Mouse (Mus musculus) kidney, postnatal 25 days (tissue): ENCODE measurements around the gene Zyx.

Experiments
- DNase-seq, 2 experiments: peaks; one replicate each; pipeline ENCODE4 v3.0.0; 2021; ENCODE audit warnings: mixed read lengths in 2 of 2

Zyx gene

DNA sequence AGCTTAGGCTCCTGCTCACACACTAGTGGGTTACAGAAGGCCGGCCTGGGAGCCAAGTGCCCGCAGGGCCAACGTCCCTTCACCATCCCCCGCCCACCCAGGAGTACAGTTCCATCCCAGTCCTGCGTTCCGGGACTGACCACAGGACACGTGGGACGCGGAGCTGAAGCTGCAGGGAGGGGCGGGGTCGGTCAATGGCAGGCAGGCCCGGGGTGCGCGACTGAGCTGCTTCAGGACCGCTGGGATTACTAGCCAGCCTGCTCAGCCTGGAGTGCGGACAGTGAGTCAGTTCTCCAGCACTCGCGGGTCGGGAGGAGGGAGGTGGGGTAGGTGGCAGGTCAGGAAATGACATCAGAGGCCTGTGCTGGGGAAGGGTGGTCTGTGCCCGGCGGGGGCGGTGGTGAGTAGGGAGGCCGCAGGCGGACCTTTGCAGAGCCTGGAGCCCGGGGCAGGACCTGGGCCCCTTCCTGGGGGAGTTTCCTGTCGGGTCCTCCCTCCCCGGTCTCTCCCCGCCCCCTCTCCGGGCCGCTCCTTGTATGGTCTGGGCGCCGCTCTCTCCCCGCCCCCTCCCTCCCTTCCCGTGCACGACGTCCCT lies at the start of gene Zyx:
Zyx (plus strand) TSS at position 205 of the 595 bp plus-strand sequence.
- DNase-seq, result peak; percentile 92 to 97

DNA sequence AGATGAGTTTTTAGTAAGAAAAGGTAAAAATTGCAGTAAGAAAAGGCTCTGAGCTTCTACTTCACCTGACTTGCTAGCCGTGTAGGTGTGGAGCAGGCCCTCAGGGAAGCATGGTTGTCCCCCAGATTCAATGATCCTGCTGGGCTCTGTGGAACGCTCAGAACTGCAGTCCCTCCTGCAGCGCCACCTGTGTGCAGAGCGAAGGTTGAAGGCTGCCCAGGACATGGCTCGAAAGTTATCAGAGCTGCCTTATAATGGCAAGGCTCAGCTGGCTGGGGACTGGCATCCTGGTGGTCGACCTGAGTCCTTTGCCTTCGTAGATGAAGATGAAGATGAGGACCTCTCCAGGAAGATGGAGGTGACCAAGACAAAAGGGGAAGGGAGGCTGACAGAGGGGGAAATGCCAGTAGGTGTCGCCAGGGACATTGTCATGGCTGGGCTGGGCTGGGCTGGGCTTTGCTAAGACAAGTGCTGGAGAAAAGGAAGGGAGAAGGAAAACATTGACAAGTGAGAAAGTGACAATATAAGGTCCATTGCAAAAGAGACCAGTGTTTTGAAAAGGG lies 39.5 kb upstream of the Zyx start:
- DNase-seq, result peak; percentile 27 to 51

- no peak for DNase-seq
These were observed 38.9 kb upstream of the Zyx start for GRCm38 (mm10) chr6:42310427-42311053.

- no peak for DNase-seq
These were observed 31.1 kb upstream of the Zyx start for GRCm38 (mm10) chr6:42318293-42318692.

- no peak for DNase-seq
These were observed 25.9 kb upstream of the Zyx start for GRCm38 (mm10) chr6:42323371-42324066.

DNA sequence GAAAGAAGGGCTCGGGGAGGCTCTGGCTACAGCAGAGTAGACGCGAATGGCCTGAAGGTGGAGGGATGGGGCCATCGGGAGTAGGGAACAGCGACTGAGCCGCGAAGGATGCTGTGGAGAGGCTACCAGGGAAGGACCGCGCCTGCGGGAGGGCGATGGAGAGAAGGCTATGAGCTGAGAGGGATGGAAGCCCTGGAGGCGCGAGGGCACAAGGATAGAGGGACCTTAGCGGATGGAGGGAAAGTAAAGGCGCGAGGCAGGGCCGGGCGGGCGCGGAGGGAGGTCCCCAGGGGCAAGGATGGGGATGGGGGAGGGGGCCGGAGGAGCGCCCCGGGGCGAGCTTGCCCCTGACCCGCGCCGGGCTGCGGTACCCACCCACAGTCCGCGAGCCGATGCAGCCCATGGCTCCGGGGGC lies 25.4 kb upstream of the Zyx start:
- DNase-seq, result no peak

- peak in 1 of 2 experiments; percentile 38 for DNase-seq
These were observed 24.8 kb upstream of the Zyx start, which contains the start of gene Fam131b for GRCm38 (mm10) chr6:42324482-42325267. Gene Fam131b (minus strand): TSS chr6:42324643.

DNA sequence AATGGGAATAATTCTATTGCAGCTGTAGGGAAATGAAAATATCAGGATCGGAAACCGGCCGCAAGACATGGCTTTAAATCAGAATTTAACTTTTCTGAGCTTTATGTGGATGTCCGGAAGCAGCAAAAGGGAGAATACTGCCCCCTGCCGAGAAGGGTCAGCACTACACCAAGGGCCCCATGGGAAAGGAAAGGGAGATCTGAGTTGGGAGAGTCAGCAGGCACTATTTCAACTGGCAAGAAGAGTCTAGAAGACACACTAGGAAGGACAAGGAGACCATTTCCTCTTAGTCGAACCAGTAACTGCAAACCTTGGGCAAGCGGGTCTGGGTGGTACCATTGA lies 24.2 kb upstream of the Zyx start:
- peak; percentile 60 to 82 for DNase-seq

DNA sequence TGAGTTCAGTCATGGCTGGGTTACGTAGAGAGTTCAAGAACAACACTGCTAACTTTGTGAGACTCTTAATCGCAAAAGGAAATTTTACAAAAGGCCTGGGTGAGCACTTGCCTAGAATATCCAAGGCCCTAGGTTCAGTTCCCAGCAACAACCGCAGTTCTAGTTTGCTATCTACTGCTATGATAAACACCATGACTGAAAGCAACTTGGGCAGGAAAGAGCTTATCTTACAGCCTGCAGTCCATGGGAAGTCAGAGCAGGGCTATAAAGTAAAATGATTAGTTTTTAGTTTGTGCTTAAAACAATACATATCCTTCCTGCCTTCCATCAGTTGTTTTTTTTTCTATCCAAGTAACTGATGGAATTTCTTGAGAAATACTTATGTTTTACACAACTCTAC lies 22.9 kb upstream of the Zyx start:
- DNase-seq, result no peak

- DNase-seq, result no peak
These were observed 20.7 kb upstream of the Zyx start for GRCm38 (mm10) chr6:42328757-42329156.

DNA sequence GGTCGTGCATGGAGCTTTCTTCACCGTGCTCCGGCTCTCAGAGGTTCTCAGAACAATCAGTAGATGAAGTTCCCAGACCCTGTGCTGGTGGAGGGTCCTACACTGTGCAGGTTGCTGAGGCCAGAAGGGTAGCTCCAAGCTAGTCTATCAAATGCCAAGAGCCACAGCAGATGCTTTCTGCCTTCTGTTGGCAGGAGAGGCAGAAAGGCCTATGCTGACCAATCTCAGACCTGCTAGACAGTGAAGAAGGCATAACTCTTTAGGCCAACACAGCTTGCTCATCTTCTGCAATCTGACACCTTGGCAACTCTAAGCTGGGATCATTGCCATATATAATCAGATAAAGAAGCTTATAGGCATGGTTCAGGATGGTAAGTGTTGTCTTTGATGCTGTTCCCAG lies 19.2 kb upstream of the Zyx start:
- DNase-seq, result no peak

- DNase-seq, result peak in 1 of 2 experiments; percentile 59
These were observed 18.5 kb upstream of the Zyx start for GRCm38 (mm10) chr6:42330946-42331345.

DNA sequence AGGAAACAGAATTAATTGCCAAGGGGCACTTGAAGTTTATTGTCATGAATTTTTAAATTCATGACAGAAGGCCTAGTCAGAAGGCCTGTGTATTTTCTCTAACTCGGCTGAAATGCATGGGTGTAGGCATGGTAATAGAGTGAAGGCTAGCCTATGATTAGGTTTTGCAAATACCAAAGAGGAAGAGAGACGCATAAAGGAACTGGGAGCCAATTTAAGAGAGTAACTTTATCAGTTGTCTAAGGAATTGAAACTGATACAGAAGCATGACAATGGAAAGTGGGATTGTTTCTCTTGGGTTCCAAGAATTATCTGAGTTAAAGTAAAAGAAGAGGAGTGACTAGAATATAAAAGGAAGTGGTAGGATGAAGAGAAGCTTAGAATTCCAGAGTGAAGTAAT lies 10.2 kb upstream of the Zyx start:
- no peak for DNase-seq

GRCm38 (mm10) chr6:42339981-42340380 lies 9.4 kb upstream of the Zyx start:
- no peak for DNase-seq

DNA sequence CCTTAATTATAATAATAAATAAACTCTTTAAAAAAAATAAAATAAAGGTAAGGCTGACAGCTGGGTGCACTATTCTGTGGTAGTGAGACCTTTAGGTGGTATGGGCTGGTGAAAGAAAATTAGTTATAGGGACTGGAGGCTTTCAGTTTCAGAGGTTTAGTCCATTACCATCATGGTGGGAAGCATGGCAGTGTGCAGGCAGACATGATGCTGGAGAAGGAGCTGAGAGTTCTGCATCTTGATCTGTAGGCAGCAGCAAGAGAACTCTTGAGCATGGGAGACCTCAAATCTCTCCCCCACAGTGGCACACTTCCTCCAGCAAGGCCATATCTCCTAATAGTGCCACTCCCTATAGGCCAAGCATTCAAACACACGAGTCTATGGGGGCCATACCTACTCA lies 7.3 kb upstream of the Zyx start:
- DNase-seq, result no peak

DNA sequence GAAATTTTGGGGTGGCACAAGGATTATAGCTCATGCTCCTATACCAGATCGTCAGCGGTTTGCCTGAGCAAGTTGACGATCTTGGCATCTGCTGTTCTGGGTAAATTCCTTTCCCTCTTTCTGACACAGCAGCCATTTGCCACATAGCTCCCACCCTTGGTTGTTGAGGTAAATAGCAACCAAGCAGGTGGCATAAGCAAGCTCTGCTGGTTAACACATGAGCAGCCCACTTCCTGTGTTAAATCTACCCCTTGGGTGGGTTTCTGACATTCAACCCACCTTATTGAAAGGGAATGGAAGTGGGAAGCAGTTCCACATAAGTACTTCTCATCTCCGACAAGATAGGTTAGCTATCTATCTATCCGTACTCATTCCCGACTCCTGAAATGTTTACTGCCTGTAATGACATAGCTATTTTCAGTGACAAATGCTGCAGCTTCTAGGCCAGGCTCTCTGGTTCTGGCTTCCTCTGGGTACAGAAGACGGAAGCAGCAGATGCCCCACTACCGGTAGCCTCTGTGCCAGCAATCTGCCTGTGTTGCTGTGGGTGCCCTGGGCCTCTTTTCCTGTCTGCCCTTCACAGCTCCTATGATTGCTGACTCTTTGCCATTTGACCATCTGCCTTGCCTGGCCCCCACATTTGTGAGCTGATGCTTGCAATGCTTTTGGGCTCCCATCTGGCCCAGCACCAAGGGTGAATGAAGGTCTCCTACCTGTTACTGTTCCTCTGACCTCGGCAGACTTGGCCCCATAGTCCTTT lies 5.9 kb upstream of the Zyx start:
- DNase-seq, result no peak

DNA sequence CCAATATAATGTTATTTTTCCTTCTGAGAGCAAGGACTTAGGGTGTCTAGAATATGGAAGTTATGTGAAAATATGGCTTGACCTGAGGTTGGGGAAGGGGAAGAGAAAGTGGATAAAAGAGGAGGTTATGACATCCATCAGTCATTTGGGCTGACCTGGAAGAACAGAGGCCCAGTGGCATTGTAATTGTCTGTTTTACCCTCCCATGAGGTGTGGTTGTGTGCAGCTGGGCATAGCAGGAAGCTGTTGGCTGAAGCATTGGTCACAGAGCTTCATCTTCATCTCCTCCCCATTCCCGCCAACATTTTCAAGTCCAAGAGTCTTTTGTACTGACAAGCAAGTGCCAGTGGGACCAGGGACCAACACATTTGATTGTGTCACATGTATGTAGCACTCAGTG lies 5.2 kb upstream of the Zyx start:
- no peak for DNase-seq

DNA sequence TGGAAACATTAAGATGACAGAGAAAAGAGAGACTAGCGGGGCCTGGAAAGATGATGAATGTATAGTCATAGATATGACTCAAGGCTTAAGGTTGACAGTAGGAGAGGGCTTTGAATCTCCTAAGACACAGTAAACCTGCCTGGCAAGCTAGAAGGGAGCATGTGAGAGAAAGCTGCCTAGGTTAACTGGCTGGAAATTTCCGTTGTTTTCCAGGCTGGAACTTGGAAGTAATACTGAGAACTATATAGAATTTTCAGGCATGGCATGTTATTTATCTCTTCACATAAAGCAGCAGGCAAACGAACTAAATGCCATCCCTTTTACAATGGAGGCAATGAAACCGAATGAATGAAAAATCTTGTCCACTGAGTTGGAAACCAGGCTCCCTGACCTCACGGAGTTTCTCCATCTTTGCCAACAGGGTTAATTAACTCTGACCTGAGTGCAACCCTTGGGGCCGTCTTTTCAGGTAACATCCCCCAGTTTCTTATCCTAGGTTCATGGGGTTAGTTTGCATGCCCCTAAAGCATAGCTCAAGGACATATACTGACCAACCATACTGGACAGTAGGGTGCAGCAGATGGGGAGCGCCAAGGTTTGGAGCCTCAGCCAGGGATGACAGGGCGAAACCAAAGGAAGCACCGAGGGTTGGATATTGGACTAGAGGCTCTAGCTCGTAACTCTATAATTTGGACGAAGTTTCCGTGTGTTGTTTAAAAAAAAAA lies 987 bp upstream of the Zyx start:
- DNase-seq, result no peak

GRCm38 (mm10) chr6:42349006-42349425 lies 414 bp upstream of the Zyx start:
- peak in 1 of 2 experiments; percentile 82 for DNase-seq

DNA sequence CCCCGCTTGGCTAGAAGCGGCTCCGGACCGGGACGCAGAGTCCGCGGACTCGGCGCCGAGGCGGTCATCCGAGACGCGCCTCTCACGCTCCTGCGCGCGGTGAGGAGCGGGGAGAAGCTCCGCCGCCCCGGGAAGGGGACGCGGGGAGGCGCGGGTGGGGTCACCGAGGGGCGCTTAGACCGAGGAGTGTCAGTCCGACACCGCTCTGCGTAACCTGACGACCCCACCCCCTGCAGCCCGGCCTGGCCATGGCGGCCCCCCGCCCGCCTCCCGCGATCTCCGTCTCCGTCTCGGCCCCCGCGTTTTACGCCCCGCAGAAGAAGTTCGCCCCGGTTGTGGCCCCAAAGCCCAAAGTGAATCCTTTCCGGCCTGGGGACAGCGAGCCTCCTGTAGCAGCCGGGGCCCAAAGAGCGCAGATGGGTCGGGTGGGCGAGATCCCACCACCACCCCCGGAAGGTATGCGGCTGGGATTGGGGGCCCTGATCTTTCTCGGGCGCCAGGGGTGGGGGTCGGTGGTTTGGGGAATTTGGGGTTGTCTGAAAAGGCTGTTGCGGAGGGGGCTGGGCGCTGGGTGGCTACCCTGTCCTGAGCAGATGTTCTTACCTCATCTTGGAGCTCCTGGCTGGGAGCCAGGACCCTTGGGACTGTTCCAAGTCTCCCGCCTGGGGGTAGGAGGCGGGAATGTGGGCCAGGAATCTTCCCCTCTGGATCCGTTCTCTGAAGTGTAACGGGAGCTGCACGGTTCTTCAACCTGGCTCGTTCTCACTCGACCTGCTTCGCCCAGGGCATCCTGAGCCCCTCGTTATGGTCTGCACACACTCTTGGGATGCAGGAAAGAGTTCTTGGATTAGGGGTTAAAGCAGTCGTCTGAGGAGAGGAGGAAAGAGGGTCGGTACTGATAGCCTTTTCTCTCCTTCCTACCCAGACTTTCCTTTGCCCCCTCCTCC lies 864 bp downstream of the Zyx start:
- DNase-seq, result peak; percentile 94 to 95
